Mouse (Mus musculus) limb, embryonic 11.5 days (tissue): ENCODE results near the gene Otop1. TPM values are rescaled to one million over a fixed set of nuclear protein-coding genes. Genes with fewer than 3 reads are reported as not detected.

Source experiments
- ATAC-seq: fragments of 200-750 bp; cut with Nextera tagmentation; 2 replicates; pipeline ENCODE4 v1.8.0; 2017; ENCODE audit warnings: low read depth; ENCODE audit not compliant: insufficient number of reproducible peaks, low FRiP score, low TSS enrichment
- DNase-seq: peaks from one replicate; pipeline ENCODE4 v3.0.0-alpha.2; 2015; ENCODE audit warnings: low spot score
- H3K27ac ChIP-seq: fragments of 300-500 bp; sonication (generic); replicated peaks from 2 replicates; pipeline ENCODE4 v1.5.1; 2014; ENCODE audit warnings: low read depth, mild to moderate bottlenecking, low read length
- H3K27me3 ChIP-seq: fragments of 300-500 bp; sonication (generic); 2 replicates; pipeline ENCODE4 v1.6.1; 2014; ENCODE audit warnings: mild to moderate bottlenecking, low read length, mixed read lengths; ENCODE audit not compliant: control insufficient read depth, insufficient read depth
- H3K36me3 ChIP-seq: fragments of 300-500 bp; sonication (generic); 2 replicates; pipeline ENCODE4 v1.6.1; 2014; ENCODE audit warnings: mild to moderate bottlenecking, low read length, moderate library complexity, mixed read lengths; ENCODE audit not compliant: control insufficient read depth, insufficient read depth
- H3K4me1 ChIP-seq: fragments of 300-500 bp; sonication (generic); 2 replicates; pipeline ENCODE4 v1.6.1; 2014; ENCODE audit warnings: low read length, mixed read lengths; ENCODE audit not compliant: control insufficient read depth, insufficient read depth
- H3K4me2 ChIP-seq: fragments of 300-500 bp; sonication (generic); 2 replicates; pipeline ENCODE4 v1.6.1; 2014; ENCODE audit warnings: low read depth, mild to moderate bottlenecking, moderate library complexity; ENCODE audit not compliant: severe bottlenecking
- H3K4me3 ChIP-seq: fragments of 300-500 bp; sonication (generic); 2 replicates; pipeline ENCODE4 v1.5.1; 2014; ENCODE audit warnings: low read depth, low read length
- H3K9ac ChIP-seq: fragments of 300-500 bp; sonication (generic); 2 replicates; pipeline ENCODE4 v1.6.1; 2014; ENCODE audit warnings: mild to moderate bottlenecking, low read length
- H3K9me3 ChIP-seq: fragments of 300-500 bp; sonication (generic); 2 replicates; pipeline ENCODE4 v1.6.1; 2016; ENCODE audit warnings: low read length; ENCODE audit not compliant: control insufficient read depth
- WGBS: fragments of 180-500 bp; shearing (Covaris S2); extraction: QIAGEN DNeasy Blood & Tissue Kit; methylation state at CpG from one replicate; pipeline ENCODE4 v1.1.7; 2014; 5-methylcytosine and 5-hydroxymethylcytosine counted together
- polyA plus RNA-seq: library from polyadenylated mRNA; unstranded; fragments of >200 nt; fragmentation: Nextera tagmentation; extraction: Ambion mirVana; gene quantifications from 2 replicates; pipeline ENCODE4 v1.2.1, GENCODE M21; 2014

Gene Otop1
- polyA plus RNA-seq, 1 experiment from 2014 or later: 0.28 TPM

- Histone ChIP-seq H3K27me3 (peaks cover 46% of the 10 kb centered on the region), H3K27ac (no peak overlapping the region), H3K36me3 (no peaks in the 10 kb centered on the region), H3K4me2 (peak overlapping the region; percentile 37), H3K4me3 (peak overlapping the region; percentile 9), H3K9ac (no peak overlapping the region), H3K9me3 (no peaks in the 10 kb centered on the region), H3K4me1 (peaks cover 8% of the 10 kb centered on the region; the same call in 1 of the 2 replicates)
- 2% methylated on average over 53 of the region's 65 CpGs for WGBS
- ATAC-seq (peak; percentile 52; the same call in 1 of the 2 replicates), DNase-seq (peak; percentile 55)
Observed at GRCm38 (mm10) chr5:38277098-38277866, 1.5 kb downstream of the Otop1 start.

GRCm38 (mm10) chr5:38277936-38278600, 2.3 kb downstream of the Otop1 start:
- DNase-seq: no peak
- no peak for ATAC-seq
- Histone ChIP-seq H3K27me3 (peaks cover 46% of the 10 kb centered on the region), H3K4me3 (peak overlapping the region; percentile 9; the same call in 1 of the 2 replicates), H3K9me3 (no peaks in the 10 kb centered on the region), H3K4me2 (peak overlapping the region; percentile 37; the same call in 1 of the 2 replicates), H3K4me1 (peaks cover 8% of the 10 kb centered on the region; the same call in 1 of the 2 replicates), H3K9ac (no peak overlapping the region), H3K36me3 (no peaks in the 10 kb centered on the region), H3K27ac (no peak overlapping the region)
- WGBS: 12% methylated on average over 12 of the region's 12 CpGs

GRCm38 (mm10) chr5:38280075-38280474, 4.3 kb downstream of the Otop1 start:
- H3K9me3 ChIP-seq: no peaks in the 10 kb centered on the region

GRCm38 (mm10) chr5:38285724-38286123, 10.0 kb downstream of the Otop1 start:
- H3K4me2 ChIP-seq: no peak overlapping the region
- 60% methylated on average over 9 of the region's 9 CpGs for WGBS
- H3K36me3 ChIP-seq: no peaks in the 10 kb centered on the region
- H3K27ac ChIP-seq: no peak overlapping the region
- DNase-seq: no peak
- H3K9me3 ChIP-seq: no peaks in the 10 kb centered on the region
- H3K27me3 ChIP-seq: no peaks in the 10 kb centered on the region
- H3K4me1 ChIP-seq: no peaks in the 10 kb centered on the region
- H3K4me3 ChIP-seq: no peak overlapping the region
- H3K9ac ChIP-seq: no peak overlapping the region
- peak; percentile 54; the same call in 1 of the 2 replicates for ATAC-seq

More at GRCm38 (mm10) chr5:38280075-38280474, 4.3 kb downstream of the Otop1 start:
- Histone ChIP-seq H3K27me3 (peaks cover 35% of the 10 kb centered on the region), H3K36me3 (no peaks in the 10 kb centered on the region), H3K9ac (no peak overlapping the region), H3K27ac (no peak overlapping the region), H3K4me2 (no peak overlapping the region), H3K4me1 (peaks cover 8% of the 10 kb centered on the region; the same call in 1 of the 2 replicates), H3K4me3 (no peak overlapping the region)
- WGBS: 34% methylated on average over 1 of the region's 1 CpGs
- ATAC-seq (no peak), DNase-seq (no peak)

- Histone ChIP-seq H3K9ac (no peak overlapping the region), H3K27ac (no peak overlapping the region), H3K4me1 (no peaks in the 10 kb centered on the region), H3K36me3 (no peaks in the 10 kb centered on the region), H3K9me3 (no peaks in the 10 kb centered on the region), H3K4me3 (no peak overlapping the region), H3K27me3 (no peaks in the 10 kb centered on the region), H3K4me2 (no peak overlapping the region)
- DNase-seq (no peak), ATAC-seq (no peak)
- WGBS: 84% methylated on average over 3 of the region's 3 CpGs
Observed at GRCm38 (mm10) chr5:38288476-38288875, 12.7 kb downstream of the Otop1 start.

- Histone ChIP-seq H3K4me2 (no peak overlapping the region), H3K4me3 (no peak overlapping the region)
Observed at GRCm38 (mm10) chr5:38301761-38302411, 26.1 kb downstream of the Otop1 start.

GRCm38 (mm10) chr5:38302651-38303050, 26.9 kb downstream of the Otop1 start:
- Histone ChIP-seq H3K4me2 (no peak overlapping the region), H3K27ac (no peak overlapping the region), H3K9ac (no peak overlapping the region), H3K9me3 (no peaks in the 10 kb centered on the region), H3K4me1 (no peaks in the 10 kb centered on the region; the same call in 1 of the 2 replicates), H3K36me3 (no peaks in the 10 kb centered on the region), H3K27me3 (no peaks in the 10 kb centered on the region), H3K4me3 (no peak overlapping the region)
- no peak for ATAC-seq
- 63% methylated on average over 12 of the region's 12 CpGs for WGBS
- DNase-seq: no peak

More at GRCm38 (mm10) chr5:38301761-38302411, 26.1 kb downstream of the Otop1 start:
- Histone ChIP-seq H3K36me3 (no peaks in the 10 kb centered on the region), H3K27ac (no peak overlapping the region), H3K4me1 (no peaks in the 10 kb centered on the region; the same call in 1 of the 2 replicates), H3K27me3 (no peaks in the 10 kb centered on the region), H3K9ac (no peak overlapping the region), H3K9me3 (no peaks in the 10 kb centered on the region)
- ATAC-seq (no peak), DNase-seq (no peak)
- WGBS: 91% methylated on average over 12 of the region's 12 CpGs

- H3K27me3 ChIP-seq: no peaks in the 10 kb centered on the region
- ATAC-seq (no peak), DNase-seq (no peak)
- no peak overlapping the region for H3K4me3 ChIP-seq
- no peaks in the 10 kb centered on the region for H3K36me3 ChIP-seq
- H3K4me1 ChIP-seq: no peaks in the 10 kb centered on the region
- H3K4me2 ChIP-seq: no peak overlapping the region
- no peak overlapping the region for H3K27ac ChIP-seq
- no peaks in the 10 kb centered on the region for H3K9me3 ChIP-seq
- H3K9ac ChIP-seq: no peak overlapping the region
- 76% methylated on average over 2 of the region's 2 CpGs for WGBS
Observed at GRCm38 (mm10) chr5:38305241-38305640, 29.5 kb downstream of the Otop1 start.
